Mouse (Mus musculus) embryonic facial prominence, embryonic 11.5 days (tissue): ENCODE data around the gene Bcl2. TPM values are rescaled to one million over a fixed set of nuclear protein-coding genes. Genes with fewer than 3 reads are reported as not detected.
A peak's percentile ranks its signal among the peaks of the same experiment; 100 is the strongest.

Source experiments
- ATAC-seq: fragments of 200-750 bp; cut with Nextera tagmentation; replicated peaks from 2 replicates; pipeline ENCODE4 v1.8.0; 2017; ENCODE audit warnings: low read depth; ENCODE audit not compliant: insufficient number of reproducible peaks, low FRiP score, low TSS enrichment
- DNase-seq: peaks from one replicate; pipeline ENCODE4 v3.0.0-alpha.2; 2015; ENCODE audit warnings: low spot score
- H3K27ac ChIP-seq: fragments of 300-500 bp; sonication (generic); replicated peaks from 2 replicates; pipeline ENCODE4 v1.5.1; 2014; ENCODE audit warnings: mild to moderate bottlenecking, low read depth, low read length, control low read depth
- H3K27me3 ChIP-seq: fragments of 300-500 bp; sonication (generic); 2 replicates; pipeline ENCODE4 v1.6.1; 2014; ENCODE audit warnings: mild to moderate bottlenecking, low read length, moderate library complexity, mixed read lengths; ENCODE audit not compliant: control insufficient read depth, insufficient read depth
- H3K36me3 ChIP-seq: fragments of 300-500 bp; sonication (generic); replicated peaks from 2 replicates; pipeline ENCODE4 v1.6.1; 2014; ENCODE audit warnings: low read depth, mild to moderate bottlenecking, low read length, moderate library complexity, mixed read lengths; ENCODE audit not compliant: control insufficient read depth, insufficient read depth
- H3K4me1 ChIP-seq: fragments of 300-500 bp; sonication (generic); 2 replicates; pipeline ENCODE4 v1.6.1; 2014; ENCODE audit warnings: low read length, mixed read lengths; ENCODE audit not compliant: control insufficient read depth, insufficient read depth
- H3K4me2 ChIP-seq: fragments of 300-500 bp; sonication (generic); 2 replicates; pipeline ENCODE4 v1.6.1; 2014; ENCODE audit warnings: low read depth, mild to moderate bottlenecking, control low read depth, low read length, moderate library complexity
- H3K4me3 ChIP-seq: fragments of 300-500 bp; sonication (generic); 2 replicates; pipeline ENCODE4 v1.5.1; 2014; ENCODE audit warnings: low read depth, low read length, control low read depth
- H3K9ac ChIP-seq: fragments of 300-500 bp; sonication (generic); replicated peaks from 2 replicates; pipeline ENCODE4 v1.6.1; 2014; ENCODE audit warnings: mild to moderate bottlenecking, control low read depth, low read length
- H3K9me3 ChIP-seq: fragments of 300-500 bp; sonication (generic); replicated peaks from 2 replicates; pipeline ENCODE4 v1.6.1; 2016; ENCODE audit warnings: mild to moderate bottlenecking, low read length, inconsistent platforms, mixed read lengths; ENCODE audit not compliant: control insufficient read depth
- WGBS: fragments of 180-500 bp; shearing (Covaris S2); extraction: QIAGEN DNeasy Blood & Tissue Kit; methylation state at CpG from one replicate; pipeline ENCODE4 v1.1.7; 2014; 5-methylcytosine and 5-hydroxymethylcytosine counted together
- polyA plus RNA-seq: library from polyadenylated mRNA; unstranded; fragments of >200 nt; fragmentation: Nextera tagmentation; extraction: Ambion mirVana; gene quantifications from 2 replicates; pipeline ENCODE4 v1.2.1, GENCODE M21; 2014

The Bcl2 gene
- polyA plus RNA-seq, 1 experiment from 2014 or later = 7.1 TPM

- Histone ChIP-seq H3K9ac (no peak overlapping the region), H3K27me3 (no peaks in the 10 kb centered on the region), H3K4me1 (peaks cover 7% of the 10 kb centered on the region; the same call in 1 of the 2 replicates), H3K9me3 (no peaks in the 10 kb centered on the region), H3K27ac (no peak overlapping the region), H3K36me3 (no peaks in the 10 kb centered on the region), H3K4me3 (no peak overlapping the region), H3K4me2 (no peak overlapping the region)
- DNase-seq = no peak
- WGBS = 53% methylated on average over 3 of the region's 3 CpGs
- no peak for ATAC-seq
Measured at GRCm38 (mm10) chr1:106633207-106633606, 80.9 kb downstream of the Bcl2 start.

GRCm38 (mm10) chr1:106631869-106632463 is 82.1 kb downstream of the Bcl2 start:
- peaks cover 7% of the 10 kb centered on the region; the same call in 1 of the 2 replicates for H3K4me1 ChIP-seq
- ATAC-seq (no peak), DNase-seq (no peak)
- H3K9me3 ChIP-seq = no peaks in the 10 kb centered on the region
- H3K36me3 ChIP-seq = no peaks in the 10 kb centered on the region
- no peaks in the 10 kb centered on the region for H3K27me3 ChIP-seq
- H3K4me2 ChIP-seq = no peak overlapping the region
- H3K4me3 ChIP-seq = no peak overlapping the region
- WGBS = 92% methylated on average over 3 of the region's 3 CpGs
- no peak overlapping the region for H3K27ac ChIP-seq
- no peak overlapping the region for H3K9ac ChIP-seq

GRCm38 (mm10) chr1:106630973-106631372 is 83.1 kb downstream of the Bcl2 start:
- Histone ChIP-seq H3K9ac (no peak overlapping the region), H3K27ac (no peak overlapping the region), H3K9me3 (no peaks in the 10 kb centered on the region), H3K27me3 (no peaks in the 10 kb centered on the region), H3K4me1 (peaks cover 7% of the 10 kb centered on the region; the same call in 1 of the 2 replicates), H3K4me3 (no peak overlapping the region), H3K36me3 (no peaks in the 10 kb centered on the region), H3K4me2 (no peak overlapping the region)
- DNase-seq = no peak
- 81% methylated on average over 2 of the region's 2 CpGs for WGBS
- ATAC-seq = no peak

- H3K9ac ChIP-seq = no peak overlapping the region
- H3K27me3 ChIP-seq = no peaks in the 10 kb centered on the region
- ATAC-seq (peak; percentile 54; the same call in 1 of the 2 replicates), DNase-seq (peak; percentile 63)
- H3K9me3 ChIP-seq = no peaks in the 10 kb centered on the region
- peak overlapping the region; percentile 31; the same call in 1 of the 2 replicates for H3K27ac ChIP-seq
- H3K4me2 ChIP-seq = no peak overlapping the region; the same call in 1 of the 2 replicates
- H3K36me3 ChIP-seq = no peaks in the 10 kb centered on the region
- 12% methylated on average over 4 of the region's 4 CpGs for WGBS
- H3K4me1 ChIP-seq = peaks cover 7% of the 10 kb centered on the region; the same call in 1 of the 2 replicates
- no peak overlapping the region for H3K4me3 ChIP-seq
Measured at GRCm38 (mm10) chr1:106629931-106630682, 84.0 kb downstream of the Bcl2 start.

- DNase-seq (peak; percentile 40), ATAC-seq (peak; percentile 74)
- whole genome bisulfite sequencing = 3% methylated on average over 4 of the region's 4 CpGs
- Histone ChIP-seq H3K4me3 (no peak overlapping the region), H3K27me3 (no peaks in the 10 kb centered on the region), H3K36me3 (no peaks in the 10 kb centered on the region), H3K9me3 (no peaks in the 10 kb centered on the region), H3K9ac (no peak overlapping the region), H3K4me1 (peaks cover 7% of the 10 kb centered on the region; the same call in 1 of the 2 replicates), H3K27ac (peak overlapping the region; percentile 31; the same call in 1 of the 2 replicates), H3K4me2 (no peak overlapping the region)
Measured at GRCm38 (mm10) chr1:106629470-106629830, 84.6 kb downstream of the Bcl2 start.

- Histone ChIP-seq H3K4me1 (peaks cover 7% of the 10 kb centered on the region; the same call in 1 of the 2 replicates), H3K27ac (0 out of 2 replicates have a peak overlapping the region, but pooled peaks have one; percentile 31), H3K36me3 (no peaks in the 10 kb centered on the region), H3K4me2 (no peak overlapping the region), H3K4me3 (no peak overlapping the region), H3K9me3 (no peaks in the 10 kb centered on the region), H3K9ac (no peak overlapping the region), H3K27me3 (no peaks in the 10 kb centered on the region)
- peak; percentile 54 for DNase-seq
- 19% methylated on average over 3 of the region's 3 CpGs for WGBS
- peak; percentile 74 for ATAC-seq
Measured at GRCm38 (mm10) chr1:106628718-106629469, 85.2 kb downstream of the Bcl2 start.

- DNase-seq (no peak), ATAC-seq (no peak)
- H3K4me1 ChIP-seq = peaks cover 7% of the 10 kb centered on the region; the same call in 1 of the 2 replicates
- H3K27ac ChIP-seq = no peak overlapping the region
- H3K36me3 ChIP-seq = no peaks in the 10 kb centered on the region
- no peaks in the 10 kb centered on the region for H3K27me3 ChIP-seq
- no peak overlapping the region for H3K4me3 ChIP-seq
- H3K9ac ChIP-seq = no peak overlapping the region
- no peak overlapping the region for H3K4me2 ChIP-seq
- H3K9me3 ChIP-seq = no peaks in the 10 kb centered on the region
Measured at GRCm38 (mm10) chr1:106628279-106628678, 85.8 kb downstream of the Bcl2 start.
